Mouse (Mus musculus): Measurements from ENCODE around the gene Pes1. TPM values are rescaled to one million over a fixed set of nuclear protein-coding genes. Genes with fewer than 3 reads are reported as not detected.

Pes1 gene
- 27.9 TPM for polyA plus RNA-seq (2014; fragmentation: Illumina TruSeq; extraction: RNeasy Lipid Tissue Mini Kit (QIAGEN cat#74804); ENCODE audit: insufficient read depth, low read depth, low replicate concordance)

DNA sequence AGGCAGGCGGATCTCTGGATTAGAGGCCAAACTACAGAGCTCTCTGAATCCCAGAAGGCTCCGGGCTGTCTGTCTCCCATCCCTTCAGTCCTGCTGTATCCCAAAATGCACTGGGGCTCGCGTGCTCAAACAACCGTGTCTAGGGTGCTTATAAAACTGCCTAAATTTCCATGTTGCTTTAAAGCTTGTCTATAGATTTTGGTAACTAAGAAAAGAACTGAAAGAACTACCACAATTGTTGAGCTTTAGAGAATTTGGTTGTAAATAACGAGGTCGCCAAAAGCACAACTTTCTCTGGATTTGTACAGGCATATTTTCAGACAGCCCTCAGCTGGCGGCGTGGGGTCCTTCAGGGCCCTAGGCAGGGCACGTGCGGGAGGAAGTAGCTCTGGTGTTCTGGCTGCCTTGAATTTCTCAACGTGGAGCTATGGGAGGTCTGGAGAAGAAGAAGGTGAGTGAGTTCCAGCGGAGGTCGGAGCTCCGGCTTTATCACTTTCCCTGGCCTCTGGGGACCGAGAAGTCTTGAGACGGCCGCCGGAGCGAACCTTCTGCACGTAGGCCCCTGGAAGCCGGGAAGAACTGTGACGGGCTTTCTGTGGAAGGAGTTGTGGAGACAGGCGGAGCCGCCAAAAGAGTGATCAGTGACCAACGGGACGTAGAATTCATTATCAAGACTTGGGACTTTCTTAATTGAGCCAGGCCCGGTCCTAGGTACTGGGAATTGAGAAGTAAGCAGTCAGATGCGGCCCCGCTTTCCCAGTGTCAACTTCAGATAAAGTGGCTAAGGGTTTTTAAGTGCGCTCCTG, at the start of gene Pes1:
TSS of gene Pes1 (plus strand) at position 366 of the 806 bp plus-strand sequence.

DNA sequence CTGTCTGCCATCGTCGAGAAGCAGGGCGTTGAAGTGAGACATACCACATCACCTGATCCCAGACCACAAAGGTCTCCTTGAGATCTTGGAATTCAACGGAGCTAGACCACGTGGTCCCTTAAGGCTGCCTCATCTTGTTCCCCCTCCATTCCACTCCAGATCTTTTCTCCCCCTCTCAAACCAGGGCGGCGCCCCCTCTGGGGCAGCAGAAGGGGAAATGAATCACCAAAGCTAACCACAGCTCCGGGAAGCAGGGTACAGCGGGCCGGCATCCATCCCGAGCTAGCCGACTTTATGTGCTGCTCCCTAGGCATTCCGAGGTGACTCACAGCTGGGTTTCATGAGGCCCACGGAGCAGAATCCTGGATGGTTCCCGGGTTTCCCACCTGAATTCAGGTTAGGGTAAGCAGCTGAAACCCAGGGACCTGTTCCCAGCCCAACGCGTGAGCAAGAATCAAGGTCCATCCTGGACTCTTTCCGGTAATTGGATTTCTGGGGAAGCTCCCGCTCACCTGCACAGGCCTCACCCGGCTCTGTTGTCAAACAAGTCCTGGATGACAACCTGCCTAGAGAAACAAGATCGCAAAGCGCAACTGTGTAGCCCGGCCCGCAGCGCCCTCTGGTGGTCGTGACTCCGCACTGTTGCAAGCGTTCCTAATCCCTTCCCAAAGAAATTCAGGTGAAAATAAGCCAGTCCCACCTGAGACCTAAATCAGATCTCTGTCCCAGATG, 49.5 kb upstream of the Pes1 start, which contains the start of gene Slc35e4:
TSS of gene Slc35e4 (minus strand) at position 556 of the 732 bp plus-strand sequence.

DNA sequence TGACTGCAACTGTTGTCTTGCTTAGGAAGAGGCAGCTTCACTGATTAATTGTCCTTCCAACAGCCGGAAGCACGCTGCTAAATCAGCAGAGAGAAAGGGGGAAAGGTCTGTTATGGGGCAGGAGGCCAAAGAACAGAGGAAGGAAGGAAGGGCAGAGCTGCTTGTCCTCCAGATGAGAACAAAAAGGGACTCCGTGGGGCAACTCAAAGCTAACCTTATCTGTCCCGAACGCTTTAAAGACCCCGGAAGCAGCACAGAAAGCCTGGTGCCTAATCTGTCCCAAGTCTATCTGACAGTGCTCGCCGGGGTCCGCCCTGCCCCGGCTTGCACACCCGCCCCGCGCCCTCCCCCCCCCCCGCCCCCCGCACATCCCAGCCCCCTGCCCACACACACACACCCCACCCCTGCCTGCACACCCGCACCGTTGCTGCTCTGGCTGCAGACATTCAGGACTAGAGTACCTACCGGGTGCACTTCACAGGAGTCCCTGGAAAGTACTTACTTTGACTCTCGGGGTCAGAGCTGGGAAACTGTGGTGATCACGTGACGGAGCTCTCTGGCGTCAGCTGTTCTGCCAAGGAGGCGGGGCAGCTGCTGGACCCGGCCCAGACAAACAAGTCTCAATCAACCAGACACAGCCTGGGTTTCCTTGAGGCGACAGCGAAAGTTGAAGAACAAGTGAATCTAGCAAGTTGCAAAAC, 32.1 kb upstream of the Pes1 start, which contains the start of gene Tcn2:
TSS of gene Tcn2 (minus strand) at position 649 of the 701 bp plus-strand sequence.

DNA sequence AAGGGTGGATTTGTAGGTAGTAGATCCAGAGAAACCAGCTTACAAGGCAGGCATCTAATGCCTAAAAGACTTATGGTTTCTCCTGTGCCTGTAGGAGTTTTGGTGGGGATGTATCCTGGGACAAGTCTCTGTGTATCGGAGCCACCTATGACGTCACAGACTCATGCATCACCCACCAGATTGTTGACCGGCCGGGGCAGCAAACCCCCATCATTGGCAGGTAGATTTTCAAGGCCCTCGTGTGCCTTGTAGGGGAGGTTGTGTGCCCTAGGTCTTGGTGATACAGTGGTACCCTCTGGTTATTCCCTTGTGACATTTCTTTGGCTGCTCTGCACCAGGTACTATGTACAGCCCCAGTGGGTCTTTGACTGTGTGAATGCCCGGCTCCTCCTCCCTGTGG, 12.9 kb downstream of the Pes1 start, which contains the start of gene 4930556J24Rik:
TSS of gene 4930556J24Rik (minus strand) at position 101 of the 400 bp plus-strand sequence.

DNA sequence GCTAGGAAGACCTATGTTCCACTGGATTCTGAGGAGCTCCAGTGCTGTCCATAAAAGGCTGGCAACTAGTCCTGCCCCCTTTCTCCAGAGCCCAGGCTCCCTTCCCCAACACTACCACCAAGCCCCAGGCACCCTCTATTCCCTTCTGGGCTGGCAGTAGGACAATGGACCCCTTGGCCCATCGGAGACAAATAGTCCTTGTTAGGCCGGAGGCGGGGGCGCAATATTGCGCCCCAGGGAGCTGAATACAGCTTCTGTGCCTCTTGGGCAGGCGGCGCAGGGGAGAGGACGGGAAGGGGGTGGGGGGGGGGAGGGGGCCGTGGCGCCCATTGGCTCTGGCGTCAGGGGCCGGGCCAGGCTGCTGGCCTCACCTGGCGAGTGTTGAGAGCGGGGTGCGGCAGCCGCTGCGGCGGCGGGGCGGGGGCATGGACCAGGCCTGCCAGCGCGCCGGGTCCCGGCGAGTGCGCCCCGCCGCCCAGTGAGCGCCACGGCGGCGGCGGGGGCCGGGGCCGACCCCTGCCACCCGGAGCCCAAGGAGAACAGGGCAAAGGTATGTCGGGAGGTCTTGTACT, 19.6 kb downstream of the Pes1 start, which contains the start of gene Gal3st1:
TSS of gene Gal3st1 (plus strand) at position 346 of the 572 bp plus-strand sequence.

Other genes starting within 250 kb of the Pes1 start
- gene Osbp2, start 100.1 kb upstream of the Pes1 start, polyA plus RNA-seq (2014; fragmentation: Illumina TruSeq; extraction: RNeasy Lipid Tissue Mini Kit (QIAGEN cat#74804); ENCODE audit: insufficient read depth, low read depth, low replicate concordance): 1.1 TPM
- 0.45 TPM for gene 4921536K21Rik, start 68.9 kb upstream of the Pes1 start, polyA plus RNA-seq (2014; fragmentation: Illumina TruSeq; extraction: RNeasy Lipid Tissue Mini Kit (QIAGEN cat#74804); ENCODE audit: insufficient read depth, low read depth, low replicate concordance)
- gene Dusp18, start 68.7 kb upstream of the Pes1 start, polyA plus RNA-seq (2014; fragmentation: Illumina TruSeq; extraction: RNeasy Lipid Tissue Mini Kit (QIAGEN cat#74804); ENCODE audit: insufficient read depth, low read depth, low replicate concordance): 5.1 TPM
- 12.5 TPM for gene Slc35e4, start 49.3 kb upstream of the Pes1 start, polyA plus RNA-seq (2014; fragmentation: Illumina TruSeq; extraction: RNeasy Lipid Tissue Mini Kit (QIAGEN cat#74804); ENCODE audit: insufficient read depth, low read depth, low replicate concordance)
- 145 TPM for gene Tcn2, start 31.8 kb upstream of the Pes1 start, polyA plus RNA-seq (2014; fragmentation: Illumina TruSeq; extraction: RNeasy Lipid Tissue Mini Kit (QIAGEN cat#74804); ENCODE audit: insufficient read depth, low read depth, low replicate concordance)
- gene 4930556J24Rik, start 12.8 kb downstream of the Pes1 start, polyA plus RNA-seq (2014; fragmentation: Illumina TruSeq; extraction: RNeasy Lipid Tissue Mini Kit (QIAGEN cat#74804); ENCODE audit: insufficient read depth, low read depth, low replicate concordance): not detected
- gene Gal3st1, start 19.7 kb downstream of the Pes1 start, polyA plus RNA-seq (2014; fragmentation: Illumina TruSeq; extraction: RNeasy Lipid Tissue Mini Kit (QIAGEN cat#74804); ENCODE audit: insufficient read depth, low read depth, low replicate concordance): 6.6 TPM
- gene Sec14l4, start 67.5 kb downstream of the Pes1 start, polyA plus RNA-seq (2014; fragmentation: Illumina TruSeq; extraction: RNeasy Lipid Tissue Mini Kit (QIAGEN cat#74804); ENCODE audit: insufficient read depth, low read depth, low replicate concordance): 21.4 TPM
- 340 TPM for gene Sec14l3, start 100.9 kb downstream of the Pes1 start, polyA plus RNA-seq (2014; fragmentation: Illumina TruSeq; extraction: RNeasy Lipid Tissue Mini Kit (QIAGEN cat#74804); ENCODE audit: insufficient read depth, low read depth, low replicate concordance)
- 9.5 TPM for gene Mtfp1, start 131.5 kb downstream of the Pes1 start, polyA plus RNA-seq (2014; fragmentation: Illumina TruSeq; extraction: RNeasy Lipid Tissue Mini Kit (QIAGEN cat#74804); ENCODE audit: insufficient read depth, low read depth, low replicate concordance)
- 10.4 TPM for gene Sec14l2, start 159.4 kb downstream of the Pes1 start, polyA plus RNA-seq (2014; fragmentation: Illumina TruSeq; extraction: RNeasy Lipid Tissue Mini Kit (QIAGEN cat#74804); ENCODE audit: insufficient read depth, low read depth, low replicate concordance)
- gene Rnf215, start 171.2 kb downstream of the Pes1 start, polyA plus RNA-seq (2014; fragmentation: Illumina TruSeq; extraction: RNeasy Lipid Tissue Mini Kit (QIAGEN cat#74804); ENCODE audit: insufficient read depth, low read depth, low replicate concordance): 33.5 TPM
- 9.7 TPM for gene Ccdc157, start 196.3 kb downstream of the Pes1 start, polyA plus RNA-seq (2014; fragmentation: Illumina TruSeq; extraction: RNeasy Lipid Tissue Mini Kit (QIAGEN cat#74804); ENCODE audit: insufficient read depth, low read depth, low replicate concordance)
- 12.0 TPM for gene Sf3a1, start 196.4 kb downstream of the Pes1 start, polyA plus RNA-seq (2014; fragmentation: Illumina TruSeq; extraction: RNeasy Lipid Tissue Mini Kit (QIAGEN cat#74804); ENCODE audit: insufficient read depth, low read depth, low replicate concordance)
- gene Tbc1d10a, start 222.8 kb downstream of the Pes1 start, polyA plus RNA-seq (2014; fragmentation: Illumina TruSeq; extraction: RNeasy Lipid Tissue Mini Kit (QIAGEN cat#74804); ENCODE audit: insufficient read depth, low read depth, low replicate concordance): 31.0 TPM